Mouse (Mus musculus) spleen, adult 10 weeks (tissue): ENCODE data around the gene Ccdc69. TPM values are rescaled to one million over a fixed set of nuclear protein-coding genes. Genes with fewer than 3 reads are reported as not detected.

Experiments
- polyA plus RNA-seq: library from polyadenylated mRNA; stranded (reverse); fragments of 350-450 nt; fragmentation: Illumina TruSeq; extraction: RNeasy Lipid Tissue Mini Kit (QIAGEN cat#74804); gene quantifications from one replicate; pipeline ENCODE4 v1.2.3, GENCODE M21; 2015; ENCODE audit warnings: low replicate concordance; ENCODE audit not compliant: insufficient read depth

Gene Ccdc69
- polyA plus RNA-seq: 47.8 TPM

GRCm38 (mm10) chr11:55077331-55078231 is at the start of gene Ccdc69:
Gene Ccdc69, minus strand, starts transcription at chr11:55078131.

GRCm38 (mm10) chr11:55097463-55098188 is 19.7 kb upstream of the Ccdc69 start, which contains the start of gene Gm2a:
Gene Gm2a, plus strand, starts transcription at chr11:55098115.

DNA sequence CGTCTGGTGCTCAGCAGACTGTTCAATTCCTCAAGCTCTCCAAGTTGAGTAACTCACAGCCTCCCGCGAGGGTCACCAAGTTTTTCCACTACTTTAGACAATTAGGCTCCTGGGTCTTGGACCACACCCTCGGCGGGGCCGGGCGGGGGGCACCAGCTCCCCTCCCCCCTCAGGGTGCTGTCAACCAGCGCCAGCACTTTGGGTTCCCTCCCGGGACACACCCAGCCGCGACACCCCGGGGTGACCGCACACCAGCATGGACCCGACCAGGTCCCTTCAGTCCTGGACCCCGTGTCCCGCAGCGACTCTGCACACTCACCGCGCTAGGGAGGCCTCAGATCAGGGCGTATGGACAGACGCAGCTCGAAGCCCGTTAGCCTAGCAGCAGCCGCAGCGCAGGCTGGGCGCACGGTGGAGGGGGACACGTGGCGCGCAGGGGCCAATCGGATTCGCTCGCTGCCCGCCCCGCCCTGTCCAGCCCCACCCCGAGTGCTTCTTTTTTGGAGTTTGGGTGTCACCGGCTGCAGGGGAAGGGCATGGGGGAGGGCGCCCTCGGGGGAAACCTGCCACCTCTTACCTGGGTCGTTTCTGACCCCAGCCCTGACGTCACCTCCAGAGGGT is 44.8 kb downstream of the Ccdc69 start, which contains the start of gene Anxa6:
TSS of gene Anxa6 (minus strand) at position 406 of the 621 bp plus-strand sequence.

Other genes with a start within 250 kb of the Ccdc69 start
- 10.0 TPM for gene Lyrm7, start 217.2 kb downstream of the Ccdc69 start, polyA plus RNA-seq
- gene Hint1, start 211.7 kb downstream of the Ccdc69 start, polyA plus RNA-seq: 303 TPM
- 142 TPM for gene Gpx3, start 175.7 kb downstream of the Ccdc69 start, polyA plus RNA-seq
- 23.1 TPM for gene Tnip1, start 115.2 kb downstream of the Ccdc69 start, polyA plus RNA-seq
- gene Anxa6, start 44.7 kb downstream of the Ccdc69 start, polyA plus RNA-seq: 179 TPM
- gene Gm2a, start 20.0 kb upstream of the Ccdc69 start, polyA plus RNA-seq: 141 TPM
- gene Slc36a3, start 73.6 kb upstream of the Ccdc69 start, polyA plus RNA-seq: 0.30 TPM
- 9.7 TPM for gene Slc36a2, start 106.9 kb upstream of the Ccdc69 start, polyA plus RNA-seq
- 16.2 TPM for gene Slc36a1, start 126.2 kb upstream of the Ccdc69 start, polyA plus RNA-seq